Mouse (Mus musculus): Measurements from ENCODE around the gene Rp2.

The Rp2 gene

GRCm38 (mm10) chrX:20425140-20425838, 61.0 kb downstream of the Rp2 start, which contains the start of gene Jade3:
Gene Jade3 (plus strand): TSS chrX:20425688.
- peak; percentile 74 to 79 for DNase-seq (ENCODE audit: low spot score in 2 of 2)

DNA sequence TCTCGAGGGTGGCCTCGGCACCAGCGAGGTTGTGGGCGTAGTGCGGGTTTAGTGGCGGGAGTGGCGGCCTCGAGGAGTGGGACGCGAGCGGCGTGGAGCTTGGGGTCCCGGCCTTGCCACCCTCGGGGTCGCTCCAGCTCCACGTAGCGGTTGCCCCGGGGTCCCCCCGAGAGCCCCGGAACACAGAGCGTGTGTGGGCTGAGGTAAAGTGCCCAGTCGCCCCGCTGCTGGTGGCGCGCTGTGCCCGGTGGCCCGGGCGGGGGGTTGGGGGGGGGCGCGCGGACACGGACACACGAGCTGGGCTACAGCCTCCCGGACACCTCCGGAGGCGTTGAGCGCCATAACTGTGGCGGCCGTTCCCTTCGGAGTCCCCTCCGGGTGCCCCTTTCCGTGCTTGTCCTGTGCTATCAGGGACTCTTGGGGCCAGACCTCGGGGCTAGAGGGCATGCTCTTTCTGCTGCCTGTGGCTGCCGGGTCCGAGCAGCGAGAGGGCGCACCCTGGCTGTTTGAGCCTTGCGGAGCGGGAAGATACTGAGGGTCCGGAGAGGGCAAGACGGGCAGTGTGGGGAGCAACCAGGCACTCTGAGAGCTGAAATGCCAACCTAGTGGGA, 61.7 kb downstream of the Rp2 start:
- no peak for DNase-seq (ENCODE audit: low spot score in 2 of 2)
